Mouse (Mus musculus) intestine, postnatal 0 days (tissue): ENCODE measurements around the gene Gm14085. TPM values are rescaled to one million over a fixed set of nuclear protein-coding genes. Genes with fewer than 3 reads are reported as not detected.
"Not testable (repeated sequence)": the region's sequence is repeated elsewhere in the genome, so short reads cannot be mapped to it uniquely, and the experiment has no call there.

Experiments
- ATAC-seq: fragments of 200-750 bp; cut with Nextera tagmentation; 2 replicates; pipeline ENCODE4 v1.8.0; 2017; ENCODE audit warnings: mild to moderate bottlenecking, moderate TSS enrichment, moderate library complexity
- H3K27ac ChIP-seq: fragments of 300-500 bp; sonication (generic); 2 replicates; pipeline ENCODE4 v1.5.1; 2014; ENCODE audit warnings: mild to moderate bottlenecking, low read depth, low read length, moderate library complexity
- H3K27me3 ChIP-seq: fragments of 300-500 bp; sonication (generic); replicated peaks from 2 replicates; pipeline ENCODE4 v1.6.1; 2014; ENCODE audit warnings: low read length, mixed read lengths; ENCODE audit not compliant: control insufficient read depth, insufficient read depth
- H3K36me3 ChIP-seq: fragments of 300-500 bp; sonication (generic); 2 replicates; pipeline ENCODE4 v1.6.1; 2014; ENCODE audit warnings: mild to moderate bottlenecking, moderate library complexity; ENCODE audit not compliant: control insufficient read depth, insufficient read depth
- H3K4me1 ChIP-seq: fragments of 300-500 bp; sonication (generic); replicated peaks from 2 replicates; pipeline ENCODE4 v1.6.1; 2014; ENCODE audit warnings: antibody characterized with exemption, low read length, mixed read lengths; ENCODE audit not compliant: control insufficient read depth, insufficient read depth
- H3K4me2 ChIP-seq: fragments of 300-500 bp; sonication (generic); replicated peaks from 2 replicates; pipeline ENCODE4 v1.6.1; 2014; ENCODE audit warnings: low read depth, mild to moderate bottlenecking, moderate library complexity
- H3K4me3 ChIP-seq: fragments of 300-500 bp; sonication (generic); 2 replicates; pipeline ENCODE4 v1.5.1; 2014; ENCODE audit warnings: low read depth, low read length
- H3K9ac ChIP-seq: fragments of 300-500 bp; sonication (generic); 2 replicates; pipeline ENCODE4 v1.6.1; 2014; ENCODE audit warnings: mild to moderate bottlenecking, low read depth, low read length
- H3K9me3 ChIP-seq: fragments of 300-500 bp; sonication (generic); 2 replicates; pipeline ENCODE4 v1.6.1; 2016; ENCODE audit warnings: mixed run types; ENCODE audit not compliant: control insufficient read depth
- CTCF ChIP-seq: sonication (generic); IDR thresholded peaks from 2 replicates; pipeline ENCODE4 v1.5.1; 2016; ENCODE audit warnings: low read depth, mild to moderate bottlenecking, control low read depth, antibody characterized with exemption, moderate library complexity
- WGBS: fragments of 180-500 bp; shearing (Covaris S2); extraction: QIAGEN DNeasy Blood & Tissue Kit; methylation state at CpG from one replicate; pipeline ENCODE4 v1.1.7; 2014; 5-methylcytosine and 5-hydroxymethylcytosine counted together
- polyA plus RNA-seq: library from polyadenylated mRNA; unstranded; fragments of >200 nt; fragmentation: Nextera tagmentation; extraction: Ambion mirVana; gene quantifications from 2 replicates; pipeline ENCODE4 v1.2.1, GENCODE M21; 2015

The Gm14085 gene
- 0.12 and 0.16 TPM in 2 replicates for polyA plus RNA-seq

- Histone ChIP-seq H3K27ac (no peak within 1 kb of the TSS), H3K27me3 (no peaks in the 10 kb centered on the region), H3K4me2 (no peak within 1 kb of the TSS), H3K9me3 (no peaks in the 10 kb centered on the region), H3K4me1 (no peaks in the 10 kb centered on the region), H3K9ac (no peak within 1 kb of the TSS), H3K4me3 (no peak within 1 kb of the TSS), H3K36me3 (no peaks in the 10 kb centered on the region)
- no peak for TF ChIP-seq CTCF
- WGBS: 98% methylated on average over 1 of the region's 1 CpGs
- ATAC-seq: no peak
These were observed at the start of gene Gm14085 for GRCm38 (mm10) chr2:122484641-122485040. Gene Gm14085, plus strand, starts transcription at chr2:122484941.

- not testable (repeated sequence) for H3K4me1 ChIP-seq, H3K4me3 ChIP-seq, H3K27ac ChIP-seq, H3K36me3 ChIP-seq, H3K4me2 ChIP-seq, H3K9me3 ChIP-seq, H3K27me3 ChIP-seq, H3K9ac ChIP-seq
- WGBS: 79% methylated on average over 5 of the region's 5 CpGs
- peak; percentile 61; the same call in 1 of the 2 replicates for ATAC-seq
These were observed 45.8 kb upstream of the Gm14085 start for GRCm38 (mm10) chr2:122438706-122439482.

- not testable (repeated sequence) for H3K4me2 ChIP-seq, H3K9ac ChIP-seq, H3K9me3 ChIP-seq, H3K36me3 ChIP-seq, H3K27me3 ChIP-seq, H3K27ac ChIP-seq, H3K4me1 ChIP-seq, H3K4me3 ChIP-seq
- WGBS: 0% methylated on average over 1 of the region's 3 CpGs
- ATAC-seq: peak; percentile 69
These were observed 44.2 kb upstream of the Gm14085 start for GRCm38 (mm10) chr2:122440521-122440920.

- no peaks in the 10 kb centered on the region for H3K27me3 ChIP-seq
- no peak for TF ChIP-seq CTCF
- H3K36me3 ChIP-seq: no peaks in the 10 kb centered on the region
- no peaks in the 10 kb centered on the region for H3K4me1 ChIP-seq
- H3K9ac ChIP-seq: no peak overlapping the region
- H3K9me3 ChIP-seq: no peaks in the 10 kb centered on the region
- peak overlapping the region; percentile 54 for H3K4me2 ChIP-seq
- peak; percentile 67 for ATAC-seq
- WGBS: 38% methylated on average over 7 of the region's 7 CpGs
- peak overlapping the region; percentile 72 for H3K27ac ChIP-seq
- H3K4me3 ChIP-seq: peak overlapping the region; percentile 23
These were observed 43.5 kb upstream of the Gm14085 start for GRCm38 (mm10) chr2:122441000-122441933.

GRCm38 (mm10) chr2:122450351-122450750, 34.4 kb upstream of the Gm14085 start:
- Histone ChIP-seq H3K4me1 (no peaks in the 10 kb centered on the region), H3K4me2 (no peak overlapping the region), H3K9me3 (no peaks in the 10 kb centered on the region), H3K27me3 (no peaks in the 10 kb centered on the region), H3K36me3 (peaks cover 31% of the 10 kb centered on the region), H3K9ac (no peak overlapping the region), H3K4me3 (no peak overlapping the region), H3K27ac (no peak overlapping the region)
- no peak for TF ChIP-seq CTCF
- 77% methylated on average over 4 of the region's 4 CpGs for WGBS
- ATAC-seq: no peak

GRCm38 (mm10) chr2:122452426-122452825, 32.3 kb upstream of the Gm14085 start:
- WGBS: 57% methylated on average over 2 of the region's 2 CpGs
- TF ChIP-seq CTCF: no peak

More at GRCm38 (mm10) chr2:122452426-122452825, 32.3 kb upstream of the Gm14085 start:
- ATAC-seq: no peak
- H3K9me3 ChIP-seq: no peaks in the 10 kb centered on the region
- H3K36me3 ChIP-seq: peaks cover 32% of the 10 kb centered on the region
- H3K4me3 ChIP-seq: no peak overlapping the region
- H3K27me3 ChIP-seq: no peaks in the 10 kb centered on the region
- no peak overlapping the region for H3K4me2 ChIP-seq
- H3K4me1 ChIP-seq: no peaks in the 10 kb centered on the region
- no peak overlapping the region for H3K9ac ChIP-seq
- H3K27ac ChIP-seq: no peak overlapping the region
